Mouse (Mus musculus) cortical plate, adult 2 months (tissue): ENCODE results near the gene 4930544D05Rik.

Source experiments
- CTCF ChIP-seq: fragments of 200-500 bp; IDR thresholded peaks from 2 replicates; pipeline ENCODE4 v1.5.1; 2011; ENCODE audit warnings: mild to moderate bottlenecking, control low read depth, low read length; ENCODE audit not compliant: insufficient read depth; ENCODE audit errors: extremely low read depth
- POLR2A ChIP-seq: fragments of 200-500 bp; IDR thresholded peaks from 2 replicates; pipeline ENCODE4 v1.6.1; 2011; ENCODE audit warnings: mild to moderate bottlenecking, low read length, control low read depth; ENCODE audit not compliant: insufficient read depth; ENCODE audit errors: extremely low read depth

GRCm38 (mm10) chr11:70638293-70638692, 22.6 kb downstream of the 4930544D05Rik start:
- TF ChIP-seq POLR2A: no peak
- no peak for TF ChIP-seq CTCF
